22 mouse cellular contexts compared by ENCODE assay signal in genomic region chr10:106010131-106010530, GRCm38 (mm10).
DNase-seq lines count a peak whose midpoint lies in the region; ATAC-seq and TF ChIP-seq lines count a peak whose summit lies in the region.
"Had no signal": no experiment of that assay in that cellular context is flagged by ENCODE, and none has a peak within 500 bp of the region (broad histone marks: within the 10 kb centered on the region; RNA-seq: fewer than 3 reads in every experiment).

No protein-coding gene starts in this region.

- no peaks in the 10 kb centered on the region for H3K4me1 ChIP-seq in forebrain, embryonic 14.5 days (ENCODE audit: control insufficient read depth, insufficient read depth, low read length)
- no peaks in the 10 kb centered on the region for H3K4me1 ChIP-seq in forebrain, embryonic 12.5 days
- no peaks in the 10 kb centered on the region for H3K4me1 ChIP-seq in hindbrain, embryonic 16.5 days (ENCODE audit: control insufficient read depth, insufficient read depth, low read depth, low read length)
- H3K4me1 ChIP-seq in hindbrain, postnatal 0 days (ENCODE audit: insufficient read depth, low read length) = no peaks in the 10 kb centered on the region
- H3K4me1 ChIP-seq in heart, embryonic 12.5 days (replicated peaks) = no peaks in the 10 kb centered on the region
- H3K4me1 ChIP-seq: hindbrain, embryonic 12.5 days; midbrain, embryonic 13.5 days; neural tube, embryonic 15.5 days had no signal

- ATAC-seq in forebrain, embryonic 14.5 days = peak; percentile 67; the same call in 1 of the 2 replicates
- ATAC-seq in forebrain, embryonic 12.5 days (ENCODE audit: low FRiP score) = no peak
- ATAC-seq in hindbrain, embryonic 16.5 days = peak; percentile 52; the same call in 1 of the 2 replicates
- ATAC-seq in hindbrain, postnatal 0 days = no peak
- ATAC-seq in heart, embryonic 12.5 days (ENCODE audit: insufficient number of reproducible peaks, low FRiP score) = no peak
- ATAC-seq: intestine, embryonic 16.5 days; midbrain, embryonic 13.5 days had no signal

- H3K27ac ChIP-seq in forebrain, embryonic 14.5 days (ENCODE audit: low read depth, low read length) = no peak overlapping the region
- H3K27ac ChIP-seq in forebrain, embryonic 12.5 days = no peak overlapping the region
- no peak overlapping the region for H3K27ac ChIP-seq in hindbrain, embryonic 16.5 days (ENCODE audit: low read depth, low read length)
- no peak overlapping the region for H3K27ac ChIP-seq in hindbrain, postnatal 0 days
- no peak overlapping the region for H3K27ac ChIP-seq in heart, embryonic 12.5 days (ENCODE audit: poor library complexity, severe bottlenecking)
- H3K27ac ChIP-seq: hindbrain, embryonic 12.5 days; midbrain, embryonic 13.5 days; neural tube, embryonic 15.5 days had no signal

- H3K9ac ChIP-seq in forebrain, embryonic 14.5 days (ENCODE audit: low read length) = no peak overlapping the region
- H3K9ac ChIP-seq in forebrain, embryonic 12.5 days = no peak overlapping the region
- H3K9ac ChIP-seq in hindbrain, embryonic 16.5 days (ENCODE audit: low read depth, low read length) = no peak overlapping the region
- no peak overlapping the region for H3K9ac ChIP-seq in hindbrain, postnatal 0 days (replicated peaks; ENCODE audit: low read length)
- no peak overlapping the region for H3K9ac ChIP-seq in heart, embryonic 12.5 days
- H3K9ac ChIP-seq: hindbrain, embryonic 12.5 days; midbrain, embryonic 13.5 days; neural tube, embryonic 15.5 days had no signal

- TF ChIP-seq CTCF in hindbrain, postnatal 0 days (IDR thresholded peaks at IDR 0.05; ENCODE audit: low read depth) = no peak

- 56% methylated on average over 2 of the region's 2 CpGs for WGBS in forebrain, embryonic 14.5 days
- WGBS in forebrain, embryonic 12.5 days = 58% methylated on average over 2 of the region's 2 CpGs
- 34% methylated on average over 2 of the region's 2 CpGs for WGBS in hindbrain, embryonic 16.5 days
- 29% methylated on average over 2 of the region's 2 CpGs for WGBS in hindbrain, postnatal 0 days
- WGBS in heart, embryonic 12.5 days = 43% methylated on average over 2 of the region's 2 CpGs

- no peak overlapping the region for H3K4me3 ChIP-seq in forebrain, embryonic 14.5 days (ENCODE audit: low read depth, low read length)
- H3K4me3 ChIP-seq in forebrain, embryonic 12.5 days (replicated peaks) = no peak overlapping the region
- no peak overlapping the region for H3K4me3 ChIP-seq in hindbrain, embryonic 16.5 days (ENCODE audit: low read length)
- no peak overlapping the region for H3K4me3 ChIP-seq in hindbrain, postnatal 0 days (ENCODE audit: low read length)
- H3K4me3 ChIP-seq in heart, embryonic 12.5 days = no peak overlapping the region
- H3K4me3 ChIP-seq: hindbrain, embryonic 12.5 days; midbrain, embryonic 13.5 days; myocyte; neural tube, embryonic 15.5 days had no signal

- no peaks in the 10 kb centered on the region for H3K27me3 ChIP-seq in forebrain, embryonic 14.5 days (replicated peaks; ENCODE audit: control insufficient read depth, insufficient read depth, low read length)
- no peaks in the 10 kb centered on the region for H3K27me3 ChIP-seq in forebrain, embryonic 12.5 days
- H3K27me3 ChIP-seq in hindbrain, embryonic 16.5 days (replicated peaks; ENCODE audit: control insufficient read depth, insufficient read depth, low read length) = no peaks in the 10 kb centered on the region
- no peaks in the 10 kb centered on the region for H3K27me3 ChIP-seq in hindbrain, postnatal 0 days (ENCODE audit: insufficient read depth, low read length)
- H3K27me3 ChIP-seq in heart, embryonic 12.5 days (replicated peaks) = no peaks in the 10 kb centered on the region
- H3K27me3 ChIP-seq: CH12.LX; hindbrain, embryonic 12.5 days; midbrain, embryonic 13.5 days; neural tube, embryonic 15.5 days had no signal

- no peak overlapping the region for H3K4me2 ChIP-seq in forebrain, embryonic 14.5 days (ENCODE audit: low read length)
- H3K4me2 ChIP-seq in forebrain, embryonic 12.5 days = no peak overlapping the region
- no peak overlapping the region for H3K4me2 ChIP-seq in hindbrain, embryonic 16.5 days (ENCODE audit: low read length)
- H3K4me2 ChIP-seq in hindbrain, postnatal 0 days (ENCODE audit: low read depth, low read length) = no peak overlapping the region
- no peak overlapping the region for H3K4me2 ChIP-seq in heart, embryonic 12.5 days
- H3K4me2 ChIP-seq: hindbrain, embryonic 12.5 days; midbrain, embryonic 13.5 days; neural tube, embryonic 15.5 days had no signal

- no peaks in the 10 kb centered on the region for H3K9me3 ChIP-seq in forebrain, embryonic 14.5 days (replicated peaks; ENCODE audit: control insufficient read depth, low read length)
- H3K9me3 ChIP-seq in forebrain, embryonic 12.5 days = no peaks in the 10 kb centered on the region
- no peaks in the 10 kb centered on the region for H3K9me3 ChIP-seq in hindbrain, embryonic 16.5 days (ENCODE audit: control insufficient read depth, low read length)
- H3K9me3 ChIP-seq in hindbrain, postnatal 0 days (ENCODE audit: low read length) = no peaks in the 10 kb centered on the region
- H3K9me3 ChIP-seq in heart, embryonic 12.5 days (replicated peaks) = no peaks in the 10 kb centered on the region
- H3K9me3 ChIP-seq: hindbrain, embryonic 12.5 days; midbrain, embryonic 13.5 days; neural tube, embryonic 15.5 days had no signal

- DNase-seq in forebrain, embryonic 14.5 days (ENCODE audit: low spot score) = peak; percentile 43
- DNase-seq in hindbrain, postnatal 0 days (ENCODE audit: low spot score) = no peak
- peak; percentile 2 to 13 for DNase-seq in right cerebral cortex, adult 2 months (ENCODE audit: low spot score in 2 of 2)
- DNase-seq in right cerebral cortex, postnatal 14 days = no peak
- DNase-seq: adrenal gland, postnatal 14 days; cerebellum, adult 18-20 months; cerebellum, postnatal 25 days; embryo, embryonic 11 days; gastrocnemius, postnatal 36 days; kidney, postnatal 36 days; liver; lung, postnatal 10 days; thymus, postnatal 36 days had no signal

- no peaks in the 10 kb centered on the region for H3K36me3 ChIP-seq in forebrain, embryonic 14.5 days (ENCODE audit: control insufficient read depth, insufficient read depth, low read length)
- no peaks in the 10 kb centered on the region for H3K36me3 ChIP-seq in forebrain, embryonic 12.5 days (replicated peaks)
- no peaks in the 10 kb centered on the region for H3K36me3 ChIP-seq in hindbrain, embryonic 16.5 days (ENCODE audit: control insufficient read depth, insufficient read depth, low read length)
- H3K36me3 ChIP-seq in hindbrain, postnatal 0 days (ENCODE audit: insufficient read depth, low read length) = no peaks in the 10 kb centered on the region
- H3K36me3 ChIP-seq in heart, embryonic 12.5 days = no peaks in the 10 kb centered on the region
- H3K36me3 ChIP-seq: hindbrain, embryonic 12.5 days; midbrain, embryonic 13.5 days; neural tube, embryonic 15.5 days had no signal

Comparison
In these comparisons a context has a peak if more than half of its experiments do, and no peak if none do; other contexts are left out.
1. ATAC-seq: peak in forebrain, embryonic 14.5 days (single experiment) and hindbrain, embryonic 16.5 days (single experiment); none in forebrain, embryonic 12.5 days (single experiment), hindbrain, postnatal 0 days (single experiment) and heart, embryonic 12.5 days (single experiment).
2. DNase-seq: peak in forebrain, embryonic 14.5 days (single experiment) and right cerebral cortex, adult 2 months (2 of 2); none in hindbrain, postnatal 0 days (single experiment) and right cerebral cortex, postnatal 14 days (single experiment).